ENCODE assay signal across 8 mouse cellular contexts in genomic region chr4:149773408-149774093, GRCm38 (mm10). TPM values are rescaled to one million over a fixed set of nuclear protein-coding genes. Genes with fewer than 3 reads are reported as not detected.
DNase-seq lines count a peak whose midpoint lies in the region; ATAC-seq lines count a peak whose summit lies in the region.

No protein-coding gene starts in this region.

- H3K9ac ChIP-seq in forebrain, embryonic 11.5 days (ENCODE audit: low read length): peak overlapping the region; percentile 73
- peak overlapping the region; percentile 80 for H3K9ac ChIP-seq in intestine, embryonic 15.5 days
- peak overlapping the region; percentile 86 for H3K9ac ChIP-seq in midbrain, embryonic 11.5 days (ENCODE audit: low read length)

- under 1% methylated on average over 57 of the region's 65 CpGs for WGBS in forebrain, embryonic 11.5 days
- WGBS in intestine, embryonic 15.5 days: under 1% methylated on average over 55 of the region's 65 CpGs
- under 1% methylated on average over 64 of the region's 65 CpGs for WGBS in midbrain, embryonic 11.5 days

- peak overlapping the region; percentile 98 for H3K4me2 ChIP-seq in forebrain, embryonic 11.5 days (ENCODE audit: low read depth, low read length, severe bottlenecking)
- H3K4me2 ChIP-seq in intestine, embryonic 15.5 days (replicated peaks): peak overlapping the region; percentile 98
- peak overlapping the region; percentile 76 for H3K4me2 ChIP-seq in midbrain, embryonic 11.5 days

- peak overlapping the region; percentile 63 for H3K4me3 ChIP-seq in forebrain, embryonic 11.5 days (ENCODE audit: low read depth, low read length)
- H3K4me3 ChIP-seq in intestine, embryonic 15.5 days (replicated peaks): peak overlapping the region; percentile 74
- peak overlapping the region; percentile 69 for H3K4me3 ChIP-seq in midbrain, embryonic 11.5 days (ENCODE audit: low read depth, low read length)

- H3K27me3 ChIP-seq in forebrain, embryonic 11.5 days (ENCODE audit: control insufficient read depth, insufficient read depth, low read length): peaks cover 32% of the 10 kb centered on the region
- H3K27me3 ChIP-seq in intestine, embryonic 15.5 days (replicated peaks): 0 out of 2 replicates have a peak, but pooled peaks cover 2% of the 10 kb centered on the region
- H3K27me3 ChIP-seq in midbrain, embryonic 11.5 days (ENCODE audit: control insufficient read depth, insufficient read depth, low read length): peaks cover 2% of the 10 kb centered on the region; the same call in 1 of the 2 replicates

- no peaks in the 10 kb centered on the region for H3K9me3 ChIP-seq in forebrain, embryonic 11.5 days (ENCODE audit: control insufficient read depth, low read length)
- no peaks in the 10 kb centered on the region for H3K9me3 ChIP-seq in intestine, embryonic 15.5 days
- H3K9me3 ChIP-seq in midbrain, embryonic 11.5 days (ENCODE audit: control insufficient read depth, low read length): no peaks in the 10 kb centered on the region

- DNase-seq in adrenal gland, postnatal 10 days: peak; percentile 73
- DNase-seq in adrenal gland, adult 2 months: no peak
- DNase-seq in ovary, postnatal 10 days (ENCODE audit: low spot score): peak; percentile 46
- no peak for DNase-seq in ovary, adult 18-20 months (ENCODE audit: low spot score)
- peak; percentile 78 for DNase-seq in forebrain, embryonic 11.5 days (ENCODE audit: low spot score)
- peak; percentile 97 for DNase-seq in midbrain, embryonic 11.5 days (ENCODE audit: low spot score, missing footprints)
- DNase-seq in thymus, postnatal 0 days (ENCODE audit: low spot score): no peak

- H3K27ac ChIP-seq in forebrain, embryonic 11.5 days (ENCODE audit: low read depth, low read length): peak overlapping the region; percentile 31; the same call in 1 of the 2 replicates
- H3K27ac ChIP-seq in intestine, embryonic 15.5 days: peak overlapping the region; percentile 68
- H3K27ac ChIP-seq in midbrain, embryonic 11.5 days (ENCODE audit: low read depth, low read length): peak overlapping the region; percentile 35; the same call in 1 of the 2 replicates

- ATAC-seq in forebrain, embryonic 11.5 days (replicated peaks; ENCODE audit: low FRiP score): peak; percentile 70
- peak; percentile 72 for ATAC-seq in intestine, embryonic 15.5 days
- ATAC-seq in midbrain, embryonic 11.5 days (ENCODE audit: low FRiP score): peak; percentile 79

- peaks cover 4% of the 10 kb centered on the region; the same call in 1 of the 2 replicates for H3K4me1 ChIP-seq in forebrain, embryonic 11.5 days (replicated peaks; ENCODE audit: control insufficient read depth, insufficient read depth, low read length)
- peaks cover 20% of the 10 kb centered on the region for H3K4me1 ChIP-seq in intestine, embryonic 15.5 days (replicated peaks)
- H3K4me1 ChIP-seq in midbrain, embryonic 11.5 days (ENCODE audit: control insufficient read depth, insufficient read depth, low read length): peaks cover 6% of the 10 kb centered on the region; the same call in 1 of the 2 replicates

- no peaks in the 10 kb centered on the region for H3K36me3 ChIP-seq in forebrain, embryonic 11.5 days (ENCODE audit: control insufficient read depth, insufficient read depth, low read length)
- no peaks in the 10 kb centered on the region for H3K36me3 ChIP-seq in intestine, embryonic 15.5 days
- no peaks in the 10 kb centered on the region for H3K36me3 ChIP-seq in midbrain, embryonic 11.5 days (ENCODE audit: control insufficient read depth, insufficient read depth, low read length)

RNA-seq across cellular contexts. Expression of gene Slc25a33, which starts 0.5 kb away (rescaled TPM):
- total RNA-seq in adrenal gland, postnatal 10 days (2021): 10 to 100 TPM; 24.3 to 34.0 TPM
- 10 to 100 TPM; 18.7 to 26.7 TPM for total RNA-seq in adrenal gland, adult 2 months (2021)
- polyA plus RNA-seq in adrenal gland, adult 2 months (2012; rRNA removed): 29.0 and 43.2 TPM in 2 replicates
- 12.0 and 12.2 TPM in 2 replicates for polyA plus RNA-seq in forebrain, embryonic 11.5 days (2014; fragmentation: Nextera tagmentation; extraction: Ambion mirVana)
- polyA plus RNA-seq in intestine, embryonic 15.5 days (2015; fragmentation: Nextera tagmentation; extraction: Ambion mirVana): 9.5 and 10.3 TPM in 2 replicates
- polyA plus RNA-seq in midbrain, embryonic 11.5 days (2014; fragmentation: Nextera tagmentation; extraction: Ambion mirVana): 18.6 and 21.4 TPM in 2 replicates
- 7.4 and 7.8 TPM in 2 replicates for polyA plus RNA-seq in thymus, postnatal 0 days (2015; fragmentation: Nextera tagmentation; extraction: Ambion mirVana)

RNA-seq across cellular contexts. Expression of gene Tmem201, which starts 35.7 kb away (rescaled TPM):
- total RNA-seq in adrenal gland, postnatal 10 days (2021): 10 to 100 TPM; 35.0 to 43.6 TPM
- total RNA-seq in adrenal gland, adult 2 months (2021): 10 to 100 TPM; 30.0 to 31.0 TPM
- polyA plus RNA-seq in adrenal gland, adult 2 months (2012; rRNA removed): 85.3 and 95.4 TPM in 2 replicates
- 25.1 and 26.3 TPM in 2 replicates for polyA plus RNA-seq in forebrain, embryonic 11.5 days (2014; fragmentation: Nextera tagmentation; extraction: Ambion mirVana)
- polyA plus RNA-seq in intestine, embryonic 15.5 days (2015; fragmentation: Nextera tagmentation; extraction: Ambion mirVana): 23.3 and 24.7 TPM in 2 replicates
- 15.8 and 18.4 TPM in 2 replicates for polyA plus RNA-seq in midbrain, embryonic 11.5 days (2014; fragmentation: Nextera tagmentation; extraction: Ambion mirVana)
- polyA plus RNA-seq in thymus, postnatal 0 days (2015; fragmentation: Nextera tagmentation; extraction: Ambion mirVana): 11.5 and 11.7 TPM in 2 replicates

Comparison
In these comparisons a context has a peak if more than half of its experiments do, and no peak if none do; other contexts are left out.
1. DNase-seq: peak in adrenal gland, postnatal 10 days (single experiment), ovary, postnatal 10 days (single experiment), forebrain, embryonic 11.5 days (single experiment) and midbrain, embryonic 11.5 days (single experiment); none in adrenal gland, adult 2 months (single experiment), ovary, adult 18-20 months (single experiment) and thymus, postnatal 0 days (single experiment).
2. Peak in every context shown above with its lines, with median percentiles within 50 percentile points of each other: ATAC-seq, H3K27ac ChIP-seq, H3K4me2 ChIP-seq, H3K4me3 ChIP-seq and H3K9ac ChIP-seq.